Mouse (Mus musculus) CH12.LX (cell line): ENCODE results near the gene Hipk3.

Experiments used
- CTCF ChIP-seq, 2 experiments: IDR thresholded peaks in 1 of 2; conservative IDR thresholded peaks in 1 of 2; 2 replicates each; pipeline ENCODE4 v1.5.1; 2011 to 2012; ENCODE audit warnings: low read depth in 2 of 2, low read length in 2 of 2, improper control_type of control experiment in 1 of 2, inconsistent platforms in 1 of 2, mild to moderate bottlenecking in 1 of 2, moderate library complexity in 1 of 2
- E2F4 ChIP-seq: IDR thresholded peaks from 2 replicates; pipeline ENCODE4 v1.6.1; 2011; ENCODE audit warnings: low read depth, low read length, improper control_type of control experiment; ENCODE audit not compliant: insufficient replicate concordance
- IRF4 ChIP-seq: IDR thresholded peaks from 2 replicates; pipeline ENCODE4 v1.6.1; 2014; ENCODE audit warnings: low read depth, mild to moderate bottlenecking, inconsistent platforms, low read length, improper control_type of control experiment
- MAX ChIP-seq: IDR thresholded peaks from 2 replicates; pipeline ENCODE4 v1.6.1; 2011; ENCODE audit warnings: low read length, improper control_type of control experiment
- NRF1 ChIP-seq: IDR thresholded peaks from 2 replicates; pipeline ENCODE4 v1.6.1; 2014; ENCODE audit warnings: low read depth, mild to moderate bottlenecking, inconsistent platforms, low read length, improper control_type of control experiment, moderate library complexity
- ZC3H11A ChIP-seq: IDR thresholded peaks from 2 replicates; pipeline ENCODE4 v1.6.1; 2012; ENCODE audit warnings: low read depth, mild to moderate bottlenecking, inconsistent platforms, low read length, improper control_type of control experiment

GRCm38 (mm10) chr2:104491221-104491795 lies 2.9 kb downstream of the Hipk3 start:
- TF ChIP-seq IRF4 (no peak), E2F4 (no peak), NRF1 (no peak), MAX (no peak), CTCF (conservative IDR thresholded peaks at IDR 0.05 in 1 of 2, IDR thresholded peaks at IDR 0.05 in 1 of 2; ENCODE audit: low read depth in 2 of 2, low read length in 2 of 2) (no peak), ZC3H11A (no peak)
